Mouse (Mus musculus): ENCODE measurements around the gene Kazn.
A peak's percentile ranks its signal among the peaks of the same experiment; 100 is the strongest.

Gene Kazn

GRCm38 (mm10) chr4:142077572-142078271 lies 161.5 kb downstream of the Kazn start:
- no peak for DNase-seq (ENCODE audit: low spot score)

DNA sequence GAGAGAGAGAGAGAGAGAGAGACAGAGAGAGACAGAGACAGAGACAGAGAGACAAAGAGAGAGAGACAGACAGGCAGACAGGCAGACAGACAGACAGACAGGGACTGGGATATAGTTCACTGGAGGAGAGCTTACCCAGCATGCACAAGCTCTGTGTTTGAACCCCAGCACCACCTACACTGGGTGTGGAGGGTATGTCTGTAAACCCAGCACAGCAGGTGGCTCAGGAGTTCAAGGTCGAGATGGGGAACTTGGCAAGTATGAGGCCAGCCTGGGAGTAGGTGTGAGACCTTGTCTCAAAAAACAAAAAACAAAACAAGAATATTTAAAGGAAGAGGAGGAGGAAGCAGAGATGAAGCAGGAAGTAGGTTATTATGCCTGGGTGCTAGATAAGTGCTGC lies 162.3 kb downstream of the Kazn start:
- no peak for DNase-seq (ENCODE audit: low spot score)

DNA sequence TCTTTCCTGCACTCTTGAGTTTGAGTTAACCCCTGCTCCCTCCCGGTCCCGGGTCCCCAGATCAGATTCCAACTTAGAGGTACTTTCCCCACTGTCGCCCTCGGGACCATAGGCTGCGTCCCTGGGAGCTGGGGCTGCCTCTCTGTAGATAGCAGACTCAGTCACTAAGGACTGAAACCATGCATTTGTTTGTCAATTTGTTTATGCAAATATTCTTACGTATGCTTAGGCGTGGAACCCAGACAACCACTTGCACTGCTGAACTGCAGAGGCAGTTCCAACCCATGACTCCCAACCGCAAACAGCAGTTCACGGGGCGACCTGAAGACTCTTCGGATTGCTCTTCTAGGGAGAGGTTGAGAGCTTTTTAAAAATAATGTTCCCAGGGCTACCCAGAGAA lies 163.3 kb downstream of the Kazn start:
- DNase-seq (ENCODE audit: low spot score), result no peak

DNA sequence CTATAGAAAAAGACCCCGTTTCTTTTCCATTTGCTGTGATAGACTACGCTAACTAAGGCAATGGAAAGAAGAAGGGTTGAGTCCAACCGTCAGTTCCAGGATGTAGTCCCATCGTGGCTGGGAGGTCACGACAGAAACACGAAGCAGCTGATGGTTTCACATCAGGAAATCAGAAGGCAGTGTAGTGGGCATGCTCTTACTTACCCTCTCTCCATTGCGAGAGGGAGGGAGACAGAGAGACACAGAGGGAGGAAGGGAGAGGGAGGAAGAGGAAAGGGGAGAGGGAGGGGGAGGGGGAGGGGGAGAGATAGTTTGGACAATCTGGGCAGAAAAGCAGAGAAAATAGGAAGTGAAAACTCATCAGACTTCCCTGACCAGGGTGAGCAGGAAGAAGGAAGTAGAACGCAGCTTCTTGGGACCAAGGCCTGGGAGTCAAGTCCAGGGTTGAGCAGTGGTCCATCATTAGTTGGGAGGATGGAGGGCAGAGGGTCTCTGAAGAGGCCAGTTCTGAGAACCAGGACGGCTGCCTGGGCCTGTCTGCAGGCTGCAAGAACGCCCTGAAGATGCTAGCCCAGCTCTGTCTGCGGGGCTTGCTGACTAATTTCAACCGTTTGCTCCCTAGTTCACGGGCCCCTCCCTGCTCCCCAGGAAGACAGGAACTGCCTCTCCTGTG lies 165.0 kb downstream of the Kazn start:
- no peak for DNase-seq (ENCODE audit: low spot score)

- DNase-seq (ENCODE audit: low spot score), result no peak
These were observed 167.8 kb downstream of the Kazn start for GRCm38 (mm10) chr4:142071243-142071991.

DNA sequence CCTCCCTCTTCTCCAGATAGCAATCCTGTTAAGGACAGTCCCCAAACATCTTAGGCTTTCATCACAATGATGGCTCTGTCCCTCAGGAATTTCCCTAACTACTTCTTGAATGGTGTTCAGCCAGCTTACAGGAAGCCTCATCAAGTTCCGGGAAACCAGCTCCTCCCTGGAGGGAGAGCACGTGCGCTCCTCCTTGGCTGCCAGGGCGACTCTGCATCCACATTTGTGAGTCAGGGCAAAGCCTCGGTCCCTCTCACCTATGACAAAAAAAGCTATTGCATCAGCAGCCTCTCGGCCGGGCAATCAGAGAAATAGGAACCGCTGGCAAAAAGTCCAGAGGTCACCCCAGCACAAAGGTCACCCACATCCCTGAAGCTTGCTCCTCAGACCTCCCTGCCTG lies 168.4 kb downstream of the Kazn start:
- DNase-seq (ENCODE audit: low spot score), result no peak

DNA sequence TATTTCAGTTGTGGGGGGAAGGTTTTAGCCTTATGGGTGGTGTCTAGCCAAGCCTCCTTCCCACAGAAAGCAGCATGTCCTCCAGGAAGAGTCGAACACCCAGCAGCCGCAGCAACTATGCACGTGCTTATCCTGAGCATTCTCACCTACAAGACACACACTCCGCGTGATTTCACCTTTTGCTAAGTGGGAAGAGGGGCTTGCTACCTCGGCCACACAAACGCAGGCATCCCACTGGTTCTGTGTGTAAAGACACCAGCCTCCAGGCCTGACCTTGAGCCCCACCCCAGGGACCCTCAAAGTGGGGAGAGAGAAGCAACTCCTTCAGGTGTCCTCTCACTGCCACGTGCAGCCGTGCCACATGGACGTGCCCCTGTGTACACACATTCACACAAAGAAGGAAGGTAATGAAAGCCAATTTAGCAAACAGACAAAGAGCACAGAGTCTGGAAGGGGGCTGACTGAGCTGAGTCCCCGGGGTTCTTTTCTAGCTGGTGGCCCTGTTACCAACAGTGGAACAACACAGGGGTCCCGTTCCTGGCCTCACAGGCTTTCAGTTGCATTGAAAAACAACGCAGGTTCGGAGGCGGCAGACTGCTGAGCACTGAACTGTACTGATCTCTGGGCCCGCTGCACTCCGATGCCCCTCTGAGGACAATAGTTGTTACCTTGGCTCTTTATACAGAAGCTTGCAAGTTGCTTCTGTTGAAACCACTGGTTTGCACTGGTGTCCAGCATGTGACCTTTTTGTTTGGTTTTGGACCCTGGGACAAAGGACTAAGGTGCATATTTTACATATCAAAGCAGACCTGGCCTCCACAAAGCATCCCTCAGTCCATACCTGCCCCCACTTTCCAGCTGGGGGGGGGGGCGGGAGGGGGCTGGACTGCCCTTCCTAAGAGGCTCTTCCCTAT lies 170.0 kb downstream of the Kazn start:
- DNase-seq (ENCODE audit: low spot score), result no peak

- no peak for DNase-seq (ENCODE audit: low spot score)
These were observed 172.6 kb downstream of the Kazn start for GRCm38 (mm10) chr4:142066576-142066975.

GRCm38 (mm10) chr4:142065835-142066234 lies 173.4 kb downstream of the Kazn start:
- DNase-seq (ENCODE audit: low spot score), result no peak

DNA sequence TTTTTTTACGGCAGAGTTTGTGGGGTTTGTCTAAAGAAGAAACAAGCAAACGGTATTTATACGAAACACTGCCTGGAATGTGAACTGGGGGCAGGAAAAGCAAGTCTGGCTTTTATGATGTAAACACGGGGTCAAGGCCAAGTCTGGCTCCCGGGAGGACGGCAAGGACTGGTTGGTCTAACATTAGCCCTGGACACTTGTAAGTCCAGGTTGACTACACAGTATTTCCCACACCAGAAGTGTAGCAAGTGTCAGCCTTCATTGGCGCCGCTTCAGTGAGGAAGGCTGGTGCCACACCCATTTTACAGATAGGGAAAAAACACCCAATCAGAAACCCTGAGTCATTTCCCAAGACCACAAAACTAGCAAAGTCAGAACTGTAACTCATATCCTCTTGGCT lies 173.9 kb downstream of the Kazn start:
- no peak for DNase-seq (ENCODE audit: low spot score)

DNA sequence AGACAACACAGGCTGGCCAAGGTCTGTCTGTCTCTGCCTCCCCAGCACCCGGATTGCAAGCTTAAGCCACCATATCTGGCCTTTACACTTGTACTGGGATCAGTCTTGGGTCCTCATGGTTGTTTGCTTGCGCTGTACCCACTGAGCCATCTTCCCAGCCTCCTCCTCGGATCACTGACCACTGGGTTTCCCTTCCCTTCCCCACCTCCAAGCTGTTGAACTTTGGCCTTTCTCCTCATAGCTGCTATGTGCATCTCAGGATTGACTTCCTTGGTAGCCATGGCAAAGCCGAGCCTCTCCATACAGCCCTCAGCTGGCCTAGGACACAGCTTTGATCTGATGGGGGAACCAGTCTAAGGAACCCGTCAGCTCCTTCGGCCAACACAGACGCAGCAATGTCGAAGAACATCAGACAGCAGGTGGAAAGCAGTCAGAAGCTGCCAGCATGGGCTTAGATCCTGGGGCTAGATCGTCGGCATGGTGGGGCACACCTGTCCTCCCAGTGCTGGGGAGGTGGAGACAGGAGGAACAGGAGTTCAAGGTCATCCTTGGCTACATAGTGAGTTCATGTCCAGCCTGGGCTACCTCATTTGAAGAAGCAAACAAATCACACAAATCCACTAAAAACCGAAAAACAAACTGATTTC lies 174.5 kb downstream of the Kazn start:
- no peak for DNase-seq (ENCODE audit: low spot score)

GRCm38 (mm10) chr4:142063057-142063534 lies 176.1 kb downstream of the Kazn start:
- no peak for DNase-seq (ENCODE audit: low spot score)

DNA sequence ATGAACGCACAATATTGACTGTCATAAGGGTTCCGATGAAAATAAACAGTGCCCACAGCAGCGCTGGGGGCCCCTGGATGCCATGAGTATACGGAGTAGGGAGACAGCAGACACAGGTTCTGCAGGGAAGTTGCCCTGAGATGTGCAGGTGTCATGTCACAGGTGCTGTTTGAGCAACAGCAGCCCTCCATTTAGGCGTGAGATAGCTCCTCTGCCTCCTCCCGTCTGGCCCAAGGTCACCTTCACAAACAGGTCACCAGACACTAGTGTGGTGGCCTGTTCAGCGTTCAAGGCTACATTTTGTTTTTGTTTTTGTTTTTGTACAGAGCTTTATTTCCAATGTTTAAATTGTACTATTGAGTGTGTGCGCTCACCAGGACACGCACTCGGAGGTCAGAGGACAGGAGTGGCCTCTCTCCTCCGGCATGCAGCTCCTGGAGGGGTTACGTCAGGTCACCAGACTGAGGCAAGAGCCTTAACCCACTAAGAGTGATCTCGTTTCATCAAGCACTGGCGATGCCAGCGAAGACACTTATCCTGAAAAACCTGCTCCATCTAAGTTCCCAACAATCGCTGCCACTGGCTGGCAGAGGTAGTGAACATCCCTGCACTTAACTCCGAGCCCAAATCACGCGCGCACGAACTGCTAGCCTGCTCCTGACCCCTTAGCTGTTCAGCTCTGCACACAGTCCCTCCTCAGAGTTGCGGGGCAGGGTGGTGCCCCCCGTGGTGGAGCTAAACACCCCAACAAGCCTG lies 177.5 kb downstream of the Kazn start:
- DNase-seq (ENCODE audit: low spot score), result no peak

GRCm38 (mm10) chr4:142060455-142061378 lies 178.5 kb downstream of the Kazn start:
- peak; percentile 53 for DNase-seq (ENCODE audit: low spot score)

GRCm38 (mm10) chr4:142059841-142060193 lies 179.4 kb downstream of the Kazn start:
- DNase-seq (ENCODE audit: low spot score), result no peak

DNA sequence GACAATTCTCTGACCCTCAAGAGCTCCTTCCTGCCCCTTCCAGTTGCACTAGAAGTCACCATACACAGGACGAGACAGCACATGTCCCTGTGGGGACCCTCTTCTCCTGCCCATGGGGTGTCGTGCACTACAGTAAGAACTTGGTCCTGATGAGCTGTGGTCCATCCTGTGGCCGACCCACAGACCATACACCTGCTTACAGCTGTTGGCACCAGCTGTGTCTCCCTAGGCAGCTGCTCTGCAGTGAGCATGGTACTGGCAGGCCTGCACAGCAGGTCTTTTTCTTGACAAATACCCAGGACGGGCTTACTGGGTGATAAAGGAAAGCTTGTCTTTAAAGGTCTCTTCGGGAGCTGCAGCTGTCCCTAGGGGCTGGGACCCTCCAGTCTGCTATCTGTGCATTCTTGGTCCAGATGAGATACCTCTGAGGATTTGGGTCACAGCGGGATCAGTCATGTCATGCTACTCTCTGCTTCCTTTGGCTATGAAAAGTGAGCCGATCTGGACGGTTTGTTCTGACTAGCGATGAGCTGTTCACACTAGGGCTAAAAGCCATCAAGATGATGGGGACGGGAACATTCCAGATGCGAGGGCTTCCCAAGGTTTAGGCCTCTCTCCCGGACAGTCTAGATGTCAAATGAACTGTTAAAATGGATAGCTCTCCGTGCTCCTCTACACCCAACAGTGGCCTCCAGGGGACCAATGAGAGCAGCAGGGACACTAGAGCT lies 179.9 kb downstream of the Kazn start:
- DNase-seq (ENCODE audit: low spot score), result no peak

- DNase-seq (ENCODE audit: low spot score), result peak; percentile 55
These were observed 181.5 kb downstream of the Kazn start for GRCm38 (mm10) chr4:142057529-142058216.

DNA sequence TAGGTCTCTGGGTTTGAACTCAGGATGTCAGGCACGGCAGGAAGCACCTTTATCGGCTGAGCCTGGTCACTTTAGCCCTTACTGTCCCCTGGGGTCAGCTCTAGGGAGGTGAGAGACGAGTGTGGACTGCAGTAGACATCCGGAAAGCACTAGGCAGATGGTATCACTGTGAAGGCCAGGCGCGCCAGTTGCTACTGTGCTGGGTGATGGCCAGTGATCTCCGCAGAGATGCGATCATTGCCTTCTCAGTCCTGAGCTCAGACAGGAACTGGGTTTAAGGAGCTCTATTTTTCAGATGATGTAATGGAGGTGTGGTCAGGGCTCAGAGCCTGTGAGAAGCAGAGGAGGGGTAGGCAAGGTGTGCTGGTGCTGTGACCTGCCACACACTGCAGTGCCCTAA lies 183.6 kb downstream of the Kazn start:
- no peak for DNase-seq (ENCODE audit: low spot score)
